Mouse (Mus musculus) heart, embryonic 14.5 days (tissue): ENCODE measurements at regions not wholly inside any gene's neighbourhood (a gene's known extent, or its start where the extent isn't known, plus 50 kb on each side); places are given as distances from the start of the nearest gene placed in this dataset.
"Not testable (repeated sequence)": the region's sequence is repeated elsewhere in the genome, so short reads cannot be mapped to it uniquely, and the experiment has no call there.

Experiments used
- ATAC-seq: fragments of 200-750 bp; cut with Nextera tagmentation; 2 replicates; pipeline ENCODE4 v1.8.0; 2017; ENCODE audit warnings: low read depth, moderate TSS enrichment; ENCODE audit not compliant: insufficient number of reproducible peaks, insufficient read depth, low FRiP score
- H3K27ac ChIP-seq, 2 experiments: fragments of 200-500 bp in 1 of 2; fragments of 300-500 bp in 1 of 2; sonication (generic) in 1 of 2; replicated peaks in 1 of 2; 2 replicates each; pipeline ENCODE4 v1.5.1; 2012 to 2014; ENCODE audit warnings: low read depth in 2 of 2, low read length in 2 of 2, control low read depth in 1 of 2, mild to moderate bottlenecking in 1 of 2, mixed read lengths in 1 of 2; ENCODE audit not compliant: control insufficient read depth in 1 of 2, insufficient read depth in 1 of 2
- H3K27me3 ChIP-seq: fragments of 300-500 bp; sonication (generic); 2 replicates; pipeline ENCODE4 v1.6.1; 2014; ENCODE audit warnings: mild to moderate bottlenecking, low read length, control low read depth; ENCODE audit not compliant: control insufficient read depth, insufficient read depth
- H3K36me3 ChIP-seq: fragments of 300-500 bp; sonication (generic); 2 replicates; pipeline ENCODE4 v1.6.1; 2014; ENCODE audit warnings: mild to moderate bottlenecking, control low read depth, low read length, mixed read lengths; ENCODE audit not compliant: control insufficient read depth, insufficient read depth
- H3K4me1 ChIP-seq, 2 experiments: fragments of 200-500 bp in 1 of 2; fragments of 300-500 bp in 1 of 2; sonication (generic) in 1 of 2; 2 replicates each; pipeline ENCODE4 v1.6.1; 2012 to 2014; ENCODE audit warnings: low read length in 2 of 2, control low read depth in 1 of 2, mixed read lengths in 1 of 2; ENCODE audit not compliant: control insufficient read depth in 2 of 2, insufficient read depth in 2 of 2
- H3K4me2 ChIP-seq: fragments of 300-500 bp; sonication (generic); 2 replicates; pipeline ENCODE4 v1.6.1; 2014; ENCODE audit warnings: mild to moderate bottlenecking, low read length
- H3K4me3 ChIP-seq, 2 experiments: fragments of 200-500 bp in 1 of 2; fragments of 300-500 bp in 1 of 2; sonication (generic) in 1 of 2; 2 replicates each; pipeline ENCODE4 v1.5.1; 2012 to 2014; ENCODE audit warnings: low read length in 2 of 2, mild to moderate bottlenecking in 2 of 2, control low read depth in 1 of 2, low read depth in 1 of 2, moderate library complexity in 1 of 2; ENCODE audit not compliant: control insufficient read depth in 1 of 2, insufficient read depth in 1 of 2
- H3K9ac ChIP-seq: fragments of 300-500 bp; sonication (generic); 2 replicates; pipeline ENCODE4 v1.6.1; 2014; ENCODE audit warnings: mild to moderate bottlenecking, low read length
- H3K9me3 ChIP-seq: fragments of 300-500 bp; sonication (generic); 2 replicates; pipeline ENCODE4 v1.6.1; 2016; ENCODE audit warnings: low read length, control low read depth; ENCODE audit not compliant: control insufficient read depth
- WGBS: fragments of 180-500 bp; shearing (Covaris S2); extraction: QIAGEN DNeasy Blood & Tissue Kit; methylation state at CpG from one replicate; pipeline ENCODE4 v1.1.7; 2014; 5-methylcytosine and 5-hydroxymethylcytosine counted together

GRCm38 (mm10) chr14:52898310-52898709 lies 402.8 kb upstream of the Olfr1507 start:
- not testable (repeated sequence) for H3K27me3 ChIP-seq, H3K4me3 ChIP-seq, H3K4me1 ChIP-seq, H3K9me3 ChIP-seq, H3K27ac ChIP-seq, H3K4me2 ChIP-seq, H3K9ac ChIP-seq, ATAC-seq, H3K36me3 ChIP-seq

DNA sequence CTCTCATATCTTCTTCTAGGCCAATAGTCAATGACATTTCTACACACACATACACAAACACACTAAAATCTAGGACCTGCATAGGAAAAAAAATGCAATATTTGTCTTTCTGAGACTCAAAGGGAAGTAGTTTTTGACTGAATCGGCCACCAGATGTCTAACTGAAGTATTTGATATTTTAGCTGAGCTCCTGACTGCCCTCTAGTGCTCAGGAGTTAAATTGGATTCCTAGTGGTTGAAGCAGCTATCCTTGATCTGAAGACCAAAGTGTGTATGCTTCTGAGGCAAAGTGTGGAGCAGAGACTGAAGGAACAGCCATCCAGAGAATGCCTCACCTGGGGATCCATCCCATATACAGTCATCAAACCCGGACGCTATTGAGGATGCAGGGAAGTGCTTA lies 384.4 kb upstream of the Olfr1507 start:
- not testable (repeated sequence) for ATAC-seq, H3K4me3 ChIP-seq, H3K27ac ChIP-seq, H3K9me3 ChIP-seq, H3K4me2 ChIP-seq, H3K27me3 ChIP-seq, H3K9ac ChIP-seq, H3K36me3 ChIP-seq, H3K4me1 ChIP-seq
- no CpG with 5 or more reads among the region's 3 CpGs for WGBS

DNA sequence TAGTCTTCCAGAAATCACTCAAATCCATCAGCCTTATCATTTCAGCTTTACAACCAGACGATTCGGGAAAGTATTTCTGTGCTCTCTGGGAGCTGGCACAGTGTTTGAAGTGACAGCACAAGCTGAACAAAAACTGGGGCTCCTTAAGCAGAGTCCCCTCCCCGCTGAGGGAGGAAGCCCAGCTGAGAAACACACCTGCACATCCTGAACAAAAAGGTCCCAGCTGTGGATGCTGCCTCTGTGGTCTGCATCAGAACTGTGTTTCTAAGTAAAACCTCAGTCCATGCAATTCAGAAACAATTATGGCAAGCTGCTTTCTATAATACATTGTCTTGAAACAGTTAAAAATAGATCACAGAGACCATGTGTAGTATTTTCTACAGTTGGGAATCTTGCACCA lies 368.3 kb upstream of the Olfr1507 start:
- not testable (repeated sequence) for H3K36me3 ChIP-seq, ATAC-seq, H3K27me3 ChIP-seq, H3K27ac ChIP-seq, H3K9me3 ChIP-seq, H3K9ac ChIP-seq, H3K4me1 ChIP-seq, H3K4me3 ChIP-seq, H3K4me2 ChIP-seq
- no CpG with 5 or more reads among the region's 3 CpGs for WGBS

GRCm38 (mm10) chr14:52863107-52863506 lies 367.6 kb upstream of the Olfr1507 start:
- not testable (repeated sequence) for H3K27me3 ChIP-seq, H3K36me3 ChIP-seq, H3K9ac ChIP-seq, H3K4me1 ChIP-seq, H3K9me3 ChIP-seq, ATAC-seq, H3K4me3 ChIP-seq, H3K4me2 ChIP-seq, H3K27ac ChIP-seq

- not testable (repeated sequence) for H3K36me3 ChIP-seq, H3K27ac ChIP-seq, H3K4me3 ChIP-seq, H3K27me3 ChIP-seq, H3K9me3 ChIP-seq, H3K4me2 ChIP-seq, ATAC-seq, H3K9ac ChIP-seq, H3K4me1 ChIP-seq
- WGBS, result no CpG with 5 or more reads among the region's 20 CpGs
Observed at GRCm38 (mm10) chr14:52862491-52862890, 366.9 kb upstream of the Olfr1507 start.

- not testable (repeated sequence) for ATAC-seq
Observed at GRCm38 (mm10) chr14:52855339-52855738, 359.8 kb upstream of the Olfr1507 start.

GRCm38 (mm10) chr14:52853598-52853997 lies 358.0 kb upstream of the Olfr1507 start:
- H3K9ac ChIP-seq, H3K27me3 ChIP-seq, H3K9me3 ChIP-seq, H3K4me1 ChIP-seq, H3K36me3 ChIP-seq, H3K27ac ChIP-seq, H3K4me2 ChIP-seq, H3K4me3 ChIP-seq, ATAC-seq: not testable (repeated sequence)

More at GRCm38 (mm10) chr14:52855339-52855738, 359.8 kb upstream of the Olfr1507 start:
- H3K4me2 ChIP-seq, H3K36me3 ChIP-seq, H3K27me3 ChIP-seq, H3K4me3 ChIP-seq, H3K27ac ChIP-seq, H3K9ac ChIP-seq, H3K4me1 ChIP-seq, H3K9me3 ChIP-seq: not testable (repeated sequence)
- no CpG with 5 or more reads among the region's 2 CpGs for WGBS

DNA sequence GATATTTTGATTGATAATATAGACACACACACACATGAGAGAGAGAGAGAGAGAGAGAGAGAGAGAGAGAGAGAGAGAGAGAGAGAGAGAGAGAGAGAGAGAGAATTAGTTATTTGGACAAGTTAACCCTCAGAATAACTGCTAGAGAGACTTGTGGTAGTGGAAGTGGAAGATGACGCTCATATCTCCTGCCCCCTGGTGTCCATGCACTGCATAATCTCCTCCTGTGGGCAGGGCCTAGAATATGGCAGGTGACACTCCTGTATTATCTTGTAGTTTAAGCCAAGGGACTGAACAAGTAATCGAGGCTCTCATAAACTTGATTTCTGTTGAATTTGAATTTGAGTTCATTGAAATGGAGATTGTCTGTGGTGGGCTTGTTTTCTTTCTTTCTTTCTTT lies 352.4 kb upstream of the Olfr1507 start:
- not testable (repeated sequence) for H3K36me3 ChIP-seq, H3K9me3 ChIP-seq, H3K27ac ChIP-seq, H3K4me3 ChIP-seq, H3K27me3 ChIP-seq, ATAC-seq, H3K4me1 ChIP-seq, H3K9ac ChIP-seq, H3K4me2 ChIP-seq
- no CpG with 5 or more reads among the region's 2 CpGs for WGBS
